Mouse (Mus musculus) heart, embryonic 13.5 days (tissue): ENCODE data around the gene Nckap5l. TPM values are rescaled to one million over a fixed set of nuclear protein-coding genes. Genes with fewer than 3 reads are reported as not detected.

Source experiments
- ATAC-seq: fragments of 200-750 bp; cut with Nextera tagmentation; 2 replicates; pipeline ENCODE4 v1.8.0; 2017; ENCODE audit warnings: moderate TSS enrichment; ENCODE audit not compliant: insufficient number of reproducible peaks, low FRiP score, low TSS enrichment; ENCODE audit errors: extremely low read depth
- H3K27ac ChIP-seq: fragments of 300-500 bp; sonication (generic); replicated peaks from 2 replicates; pipeline ENCODE4 v1.5.1; 2015; ENCODE audit warnings: moderate library complexity, mild to moderate bottlenecking, inconsistent platforms
- H3K27me3 ChIP-seq: fragments of 300-500 bp; sonication (generic); replicated peaks from 2 replicates; pipeline ENCODE4 v1.6.1; 2015; ENCODE audit warnings: mild to moderate bottlenecking, inconsistent platforms
- H3K36me3 ChIP-seq: fragments of 300-500 bp; sonication (generic); 2 replicates; pipeline ENCODE4 v1.6.1; 2015; ENCODE audit warnings: mild to moderate bottlenecking, inconsistent platforms
- H3K4me1 ChIP-seq: fragments of 300-500 bp; sonication (generic); 2 replicates; pipeline ENCODE4 v1.6.1; 2015; ENCODE audit warnings: inconsistent platforms
- H3K4me2 ChIP-seq: fragments of 300-500 bp; sonication (generic); 2 replicates; pipeline ENCODE4 v1.6.1; 2015; ENCODE audit warnings: inconsistent platforms, mild to moderate bottlenecking, moderate library complexity
- H3K4me3 ChIP-seq: fragments of 300-500 bp; sonication (generic); 2 replicates; pipeline ENCODE4 v1.5.1; 2015; ENCODE audit warnings: moderate library complexity, mild to moderate bottlenecking, inconsistent platforms
- H3K9ac ChIP-seq: fragments of 300-500 bp; sonication (generic); 2 replicates; pipeline ENCODE4 v1.6.1; 2015; ENCODE audit warnings: inconsistent platforms, mild to moderate bottlenecking, moderate library complexity
- H3K9me3 ChIP-seq: fragments of 300-500 bp; sonication (generic); 2 replicates; pipeline ENCODE4 v1.6.1; 2016; ENCODE audit warnings: inconsistent platforms
- WGBS: fragments of 180-500 bp; shearing (Covaris S2); methylation state at CpG from one replicate; pipeline ENCODE4 v1.1.7; 2015; ENCODE audit warnings: mixed read lengths; 5-methylcytosine and 5-hydroxymethylcytosine counted together
- polyA plus RNA-seq: library from polyadenylated mRNA; unstranded; fragments of >200 nt; fragmentation: Nextera tagmentation; extraction: Ambion mirVana; gene quantifications from 2 replicates; pipeline ENCODE4 v1.2.1, GENCODE M21; 2015

The Nckap5l gene
- polyA plus RNA-seq, 1 experiment from 2014 or later, result 7.7 TPM

DNA sequence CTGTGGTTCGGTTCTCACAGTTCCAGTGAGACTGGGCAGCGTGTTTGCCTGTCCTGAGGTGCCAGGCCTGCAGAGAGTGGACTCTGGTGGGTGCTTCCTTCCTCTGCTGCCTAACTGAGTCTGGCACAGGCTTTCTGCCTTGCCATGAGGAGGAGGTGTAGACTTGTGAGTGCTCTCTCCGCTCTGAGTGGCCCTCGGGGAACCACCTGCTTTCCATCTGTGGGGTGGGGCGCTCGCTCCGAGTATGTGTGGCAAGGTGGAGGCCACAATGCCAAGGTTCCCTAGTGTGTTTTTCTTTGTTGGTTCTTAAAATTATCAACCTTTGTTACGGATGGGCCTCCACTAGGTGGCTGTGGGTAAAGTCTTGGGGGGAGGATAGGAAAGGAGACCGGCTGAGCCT, 48.7 kb downstream of the Nckap5l start:
- H3K27ac ChIP-seq, result no peak overlapping the region
- whole genome bisulfite sequencing, result 80% methylated on average over 9 of the region's 9 CpGs
- peaks cover 68% of the 10 kb centered on the region for H3K36me3 ChIP-seq
- H3K4me2 ChIP-seq, result no peak overlapping the region
- H3K27me3 ChIP-seq, result no peaks in the 10 kb centered on the region
- ATAC-seq, result no peak; the same call in 1 of the 2 replicates
- peaks cover 7% of the 10 kb centered on the region; the same call in 1 of the 2 replicates for H3K4me1 ChIP-seq
- H3K4me3 ChIP-seq, result no peak overlapping the region
- H3K9me3 ChIP-seq, result no peaks in the 10 kb centered on the region
- H3K9ac ChIP-seq, result no peak overlapping the region

DNA sequence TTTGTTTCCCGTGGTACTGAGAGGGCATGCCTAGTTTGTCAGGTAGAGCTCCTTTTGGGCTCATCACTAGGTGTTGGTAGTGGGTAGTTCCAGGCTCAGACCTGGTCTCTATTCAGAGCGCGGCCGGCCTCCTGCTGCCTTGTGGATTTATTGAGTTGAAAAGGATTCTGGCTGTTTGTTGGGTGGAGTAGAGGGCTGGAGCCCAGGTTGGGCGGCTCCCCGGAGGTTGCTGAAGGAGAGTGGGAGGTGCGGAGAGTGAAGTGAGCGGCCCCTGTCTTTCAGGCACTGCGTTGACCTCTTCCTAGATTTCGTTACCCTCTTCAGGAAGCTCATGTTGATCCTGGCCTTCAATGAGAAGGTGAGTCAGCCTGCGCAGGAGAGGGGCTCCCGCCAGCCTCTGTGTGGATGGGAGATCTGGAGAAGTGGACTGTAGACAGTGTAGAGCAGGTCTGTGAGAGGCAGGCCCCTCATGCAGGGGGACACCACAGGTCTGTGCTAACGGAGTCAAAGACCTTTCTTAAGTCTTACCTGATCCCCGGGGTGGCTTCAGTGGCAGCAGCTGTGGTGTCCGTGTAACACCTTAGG, 50.5 kb downstream of the Nckap5l start:
- Histone ChIP-seq H3K36me3 (peaks cover 85% of the 10 kb centered on the region), H3K27ac (no peak overlapping the region), H3K27me3 (no peaks in the 10 kb centered on the region), H3K4me3 (no peak overlapping the region), H3K9me3 (no peaks in the 10 kb centered on the region), H3K4me2 (no peak overlapping the region), H3K9ac (no peak overlapping the region), H3K4me1 (peaks cover 9% of the 10 kb centered on the region; the same call in 1 of the 2 replicates)
- ATAC-seq, result no peak
- WGBS, result 83% methylated on average over 15 of the region's 15 CpGs

DNA sequence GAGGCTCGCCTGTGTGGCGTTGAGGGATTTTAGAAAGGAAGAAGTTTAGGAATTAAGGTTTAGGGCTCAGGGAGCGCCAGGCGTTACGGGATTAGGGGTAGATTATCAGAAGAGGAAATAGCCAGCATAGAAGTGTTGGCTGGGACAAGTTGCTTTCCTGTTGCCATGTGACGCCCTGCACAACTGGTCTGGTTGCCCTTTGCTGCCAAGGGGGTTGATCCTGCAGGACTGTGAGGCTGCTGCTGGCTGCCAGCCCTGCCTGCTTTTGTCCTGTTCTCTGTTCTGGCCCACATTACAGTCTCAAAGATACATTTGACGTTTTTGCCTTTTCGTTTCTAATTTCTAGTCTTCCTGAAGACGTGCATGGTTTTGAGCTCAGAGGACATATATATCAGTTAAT, 52.4 kb downstream of the Nckap5l start:
- Histone ChIP-seq H3K27ac (no peak overlapping the region), H3K27me3 (no peaks in the 10 kb centered on the region), H3K9me3 (no peaks in the 10 kb centered on the region), H3K9ac (no peak overlapping the region), H3K4me3 (no peak overlapping the region), H3K4me1 (peaks cover 12% of the 10 kb centered on the region), H3K36me3 (peaks cover 94% of the 10 kb centered on the region), H3K4me2 (no peak overlapping the region)
- WGBS, result 79% methylated on average over 9 of the region's 9 CpGs
- no peak for ATAC-seq

DNA sequence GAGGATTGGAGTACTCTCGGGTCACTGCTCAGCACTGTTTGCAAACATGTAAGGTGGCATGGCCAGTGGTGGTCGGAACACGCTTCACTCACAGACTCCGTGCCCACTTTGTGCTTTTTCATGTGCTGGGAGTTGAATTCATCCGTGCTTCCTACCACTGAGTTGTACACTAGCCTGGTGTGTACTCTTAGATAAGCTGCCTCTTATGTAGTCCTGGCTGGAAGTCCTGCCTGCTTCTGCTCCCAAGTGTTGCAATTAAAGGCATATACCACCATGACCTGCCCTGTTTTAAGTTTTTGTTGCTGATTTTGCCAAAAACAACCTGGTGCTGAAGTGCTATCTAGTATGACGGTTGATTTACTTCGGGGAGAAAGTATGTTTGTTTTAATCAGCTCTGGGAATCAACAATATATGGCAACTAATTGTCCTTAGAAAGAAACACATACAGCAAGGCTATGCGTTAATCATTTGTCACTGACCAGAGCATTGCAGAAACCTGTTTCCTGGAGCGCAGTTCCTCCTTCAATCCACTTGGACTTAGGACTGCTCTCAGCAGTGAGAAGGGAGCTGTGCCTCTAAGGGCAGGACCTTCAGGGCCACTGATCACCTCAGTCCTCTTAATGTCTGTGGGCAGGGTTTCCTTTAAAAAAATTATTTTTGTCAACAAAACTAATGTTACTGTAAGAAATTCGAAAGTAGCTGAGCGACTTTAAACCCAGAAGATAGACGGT, 54.2 kb downstream of the Nckap5l start:
- Histone ChIP-seq H3K4me3 (no peak overlapping the region), H3K9me3 (no peaks in the 10 kb centered on the region), H3K9ac (no peak overlapping the region), H3K27me3 (no peaks in the 10 kb centered on the region), H3K4me1 (peaks cover 31% of the 10 kb centered on the region), H3K27ac (no peak overlapping the region), H3K36me3 (peaks cover 76% of the 10 kb centered on the region), H3K4me2 (no peak overlapping the region)
- 88% methylated on average over 12 of the region's 12 CpGs for WGBS
- ATAC-seq, result no peak

DNA sequence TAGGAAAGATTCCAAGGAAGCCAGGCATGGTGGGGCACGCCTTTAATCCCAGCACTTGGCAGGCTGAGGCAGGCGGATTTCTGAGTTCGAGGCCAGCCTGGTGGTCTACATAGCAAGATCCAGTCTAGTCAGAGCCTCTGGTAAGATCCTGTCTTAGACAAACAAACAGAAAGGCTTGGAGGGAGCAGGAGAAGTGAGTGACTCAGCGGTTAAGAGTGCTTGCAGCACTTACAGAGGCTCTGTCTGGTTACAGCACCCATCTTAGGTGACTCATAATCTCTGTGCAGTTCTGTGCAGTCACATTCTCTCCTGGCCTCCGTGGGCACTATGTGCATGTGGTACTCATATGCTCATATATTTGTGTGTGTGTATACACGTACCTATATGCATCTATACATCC, 56.9 kb downstream of the Nckap5l start:
- H3K9me3 ChIP-seq, result no peaks in the 10 kb centered on the region
- ATAC-seq, result no peak
- H3K4me2 ChIP-seq, result no peak overlapping the region
- peaks cover 57% of the 10 kb centered on the region for H3K4me1 ChIP-seq
- H3K27me3 ChIP-seq, result no peaks in the 10 kb centered on the region
- H3K9ac ChIP-seq, result no peak overlapping the region
- H3K36me3 ChIP-seq, result peaks cover 48% of the 10 kb centered on the region
- H3K27ac ChIP-seq, result no peak overlapping the region
- H3K4me3 ChIP-seq, result no peak overlapping the region
- WGBS, result 80% methylated on average over 6 of the region's 6 CpGs

DNA sequence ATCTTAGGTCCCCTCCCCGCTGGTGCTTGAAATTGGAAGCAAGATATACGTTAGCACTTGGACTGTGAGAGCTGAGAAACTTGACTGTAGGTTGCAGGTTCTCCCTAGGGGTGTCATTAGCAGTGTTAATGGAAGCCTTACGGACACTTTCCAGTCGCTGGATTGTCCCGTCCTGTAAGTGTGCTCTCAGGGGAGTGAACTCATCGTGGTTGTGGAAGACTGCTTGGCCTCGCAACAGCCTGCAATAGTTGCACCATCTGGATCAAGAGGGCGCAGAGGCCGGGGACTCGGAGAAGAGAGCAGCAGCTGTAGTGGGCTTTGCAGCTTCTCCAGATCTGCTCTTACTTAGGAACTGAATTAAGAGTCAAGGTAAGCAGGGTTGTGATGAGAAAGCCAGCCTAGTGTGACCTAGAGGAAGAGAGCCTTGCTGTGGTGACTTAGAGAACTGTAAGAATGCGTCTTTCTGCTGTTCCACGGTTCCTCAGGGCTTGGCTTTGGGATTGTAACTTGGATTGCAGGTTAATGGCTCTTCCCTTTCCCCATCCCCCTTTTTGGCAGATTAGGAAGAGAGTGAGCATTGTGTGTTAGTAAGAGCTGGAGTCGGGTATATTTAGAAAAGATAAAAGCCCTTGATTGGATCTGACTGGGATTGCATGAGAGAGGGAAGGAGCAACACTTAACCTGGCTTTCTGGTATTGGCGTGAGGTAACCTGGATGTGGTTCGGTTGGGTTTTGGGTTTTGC, 57.9 kb downstream of the Nckap5l start:
- Histone ChIP-seq H3K9ac (peak overlapping the region; percentile 25; the same call in 1 of the 2 replicates), H3K4me2 (no peak overlapping the region), H3K4me3 (no peak overlapping the region), H3K9me3 (no peaks in the 10 kb centered on the region), H3K4me1 (peaks cover 66% of the 10 kb centered on the region), H3K27me3 (no peaks in the 10 kb centered on the region), H3K36me3 (peaks cover 39% of the 10 kb centered on the region), H3K27ac (peak overlapping the region; percentile 50)
- 67% methylated on average over 15 of the region's 15 CpGs for WGBS
- ATAC-seq, result no peak

DNA sequence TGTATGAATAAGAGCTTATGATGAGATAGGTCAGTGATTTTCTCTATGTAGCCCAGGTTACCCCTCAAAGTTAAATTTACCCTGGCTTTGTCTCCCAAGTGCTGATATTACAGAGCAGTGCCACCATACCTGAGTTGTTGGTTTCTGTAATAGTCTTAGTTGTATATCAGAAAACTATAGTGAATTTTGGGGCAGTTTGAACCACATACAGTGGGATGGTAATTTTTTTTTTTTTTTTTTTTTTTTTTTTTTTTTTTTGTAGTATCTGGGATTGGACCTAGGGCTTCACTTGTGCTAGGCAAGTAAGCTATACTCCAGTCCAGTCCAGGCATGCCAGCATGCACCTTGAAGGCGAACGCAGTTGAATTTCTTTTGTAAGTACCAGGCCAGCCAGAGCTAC, 59.9 kb downstream of the Nckap5l start:
- peaks cover 75% of the 10 kb centered on the region for H3K4me1 ChIP-seq
- 96% methylated on average over 2 of the region's 2 CpGs for WGBS

DNA sequence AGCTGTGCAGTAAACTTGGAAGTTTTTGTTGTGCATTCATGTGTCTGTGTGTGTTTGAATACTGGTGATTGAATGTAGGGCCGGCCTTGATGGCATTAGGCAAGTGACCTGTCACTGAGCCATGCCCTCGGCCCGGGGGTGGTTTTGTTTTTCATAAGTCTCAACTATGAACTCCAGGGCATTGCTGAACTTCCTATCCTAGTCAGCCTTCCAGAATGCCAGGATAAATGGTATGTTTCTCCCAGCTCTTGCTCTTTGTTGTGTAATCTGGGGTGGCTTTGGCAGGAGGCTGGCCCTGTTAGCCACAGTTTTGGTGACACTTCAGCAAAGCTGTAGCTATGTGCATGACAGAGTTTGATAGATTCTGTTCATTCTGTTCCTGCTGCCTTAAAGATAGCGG, 60.7 kb downstream of the Nckap5l start:
- peak overlapping the region; percentile 57 for H3K9ac ChIP-seq
- H3K4me3 ChIP-seq, result peak overlapping the region; percentile 3; the same call in 1 of the 2 replicates
- no peak for ATAC-seq
- no peaks in the 10 kb centered on the region for H3K27me3 ChIP-seq
- peaks cover 11% of the 10 kb centered on the region for H3K36me3 ChIP-seq
- peaks cover 80% of the 10 kb centered on the region for H3K4me1 ChIP-seq
- peak overlapping the region; percentile 97 for H3K4me2 ChIP-seq
- WGBS, result 66% methylated on average over 4 of the region's 4 CpGs
- H3K9me3 ChIP-seq, result no peaks in the 10 kb centered on the region
- H3K27ac ChIP-seq, result peak overlapping the region; percentile 32; the same call in 1 of the 2 replicates

More for the DNA sequence above, 59.9 kb downstream of the Nckap5l start:
- Histone ChIP-seq H3K4me2 (no peak overlapping the region), H3K27me3 (no peaks in the 10 kb centered on the region), H3K27ac (no peak overlapping the region), H3K36me3 (peaks cover 19% of the 10 kb centered on the region), H3K9ac (no peak overlapping the region), H3K4me3 (no peak overlapping the region), H3K9me3 (no peaks in the 10 kb centered on the region)
- no peak for ATAC-seq

DNA sequence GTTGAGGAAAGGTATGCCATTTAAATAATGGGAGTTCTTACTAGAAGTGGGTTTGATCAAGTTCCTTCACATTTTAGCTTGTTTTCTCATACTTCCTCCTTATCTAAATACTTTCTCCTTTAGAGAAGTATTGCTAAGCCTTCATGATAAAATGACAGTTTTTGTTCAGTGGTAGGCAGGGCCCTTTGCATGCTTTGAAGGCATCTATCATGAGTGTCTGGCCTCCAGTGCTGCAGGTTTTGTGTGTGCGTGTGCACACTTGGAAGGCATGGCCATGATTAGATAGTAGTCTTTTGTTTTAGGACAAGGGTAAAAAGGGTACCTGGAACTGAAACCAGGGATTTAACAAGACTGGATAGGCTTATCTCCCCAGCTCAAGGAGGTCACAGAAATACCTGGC, 61.1 kb downstream of the Nckap5l start:
- H3K4me2 ChIP-seq, result peak overlapping the region; percentile 97

DNA sequence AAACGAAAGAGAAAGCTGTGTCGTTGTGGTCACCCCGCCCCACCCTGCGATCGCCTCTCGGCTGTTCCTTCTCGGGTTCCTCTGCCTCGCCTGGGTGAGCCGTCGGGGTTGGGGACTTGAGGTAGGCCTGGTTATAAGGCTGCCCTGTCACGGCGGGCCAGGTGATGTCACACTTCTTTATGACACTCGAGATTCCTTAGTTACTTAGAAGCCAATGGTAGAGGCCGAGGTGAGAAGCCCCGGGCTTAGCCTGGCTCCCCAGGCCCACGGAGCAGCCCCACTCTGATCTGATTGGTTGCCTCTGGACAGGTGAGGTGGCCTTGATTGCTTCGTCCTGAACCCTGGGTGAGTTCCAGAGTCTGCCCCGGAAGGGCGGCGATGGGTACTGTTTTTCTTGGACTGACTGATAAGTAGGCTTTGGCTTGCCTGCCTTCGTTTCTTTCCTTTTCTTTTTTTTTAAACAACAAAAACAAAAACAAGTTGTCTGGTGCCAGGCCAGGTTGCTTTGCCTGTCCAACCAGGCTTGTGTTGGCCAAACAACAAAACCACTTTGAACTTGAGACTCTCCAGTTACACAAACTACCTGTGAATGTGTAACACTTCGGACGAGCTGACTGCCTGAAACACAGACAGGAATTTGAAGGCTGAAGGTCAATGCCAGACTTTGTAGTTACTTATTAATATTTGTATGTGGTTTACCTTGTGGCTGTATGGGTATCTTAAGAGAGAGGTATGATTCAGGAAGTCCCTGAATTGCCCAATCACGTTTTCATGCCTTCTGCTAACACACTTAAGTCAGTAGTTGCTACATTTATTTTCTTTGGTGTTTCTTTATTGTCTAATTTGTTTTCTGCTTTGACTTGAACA, 63.9 kb downstream of the Nckap5l start:
- Histone ChIP-seq H3K4me2 (peak overlapping the region; percentile 97), H3K4me3 (peak overlapping the region; percentile 92), H3K4me1 (peaks cover 55% of the 10 kb centered on the region), H3K9me3 (no peaks in the 10 kb centered on the region), H3K27me3 (no peaks in the 10 kb centered on the region), H3K27ac (peak overlapping the region; percentile 93), H3K36me3 (no peaks in the 10 kb centered on the region), H3K9ac (peak overlapping the region; percentile 96)
- 5% methylated on average over 24 of the region's 24 CpGs for WGBS
- ATAC-seq, result peak; percentile 25; the same call in 1 of the 2 replicates

More for the DNA sequence above, 61.1 kb downstream of the Nckap5l start:
- H3K4me3 ChIP-seq, result no peak overlapping the region
- no peak for ATAC-seq
- 29% methylated on average over 1 of the region's 1 CpGs for WGBS
- H3K9me3 ChIP-seq, result no peaks in the 10 kb centered on the region
- peaks cover 7% of the 10 kb centered on the region; the same call in 1 of the 2 replicates for H3K36me3 ChIP-seq
- H3K27me3 ChIP-seq, result no peaks in the 10 kb centered on the region
- H3K27ac ChIP-seq, result peak overlapping the region; percentile 32; the same call in 1 of the 2 replicates
- peak overlapping the region; percentile 57 for H3K9ac ChIP-seq
- peaks cover 80% of the 10 kb centered on the region for H3K4me1 ChIP-seq
